Mouse (Mus musculus): Measurements from ENCODE around the gene Ugt2b34.

DNA sequence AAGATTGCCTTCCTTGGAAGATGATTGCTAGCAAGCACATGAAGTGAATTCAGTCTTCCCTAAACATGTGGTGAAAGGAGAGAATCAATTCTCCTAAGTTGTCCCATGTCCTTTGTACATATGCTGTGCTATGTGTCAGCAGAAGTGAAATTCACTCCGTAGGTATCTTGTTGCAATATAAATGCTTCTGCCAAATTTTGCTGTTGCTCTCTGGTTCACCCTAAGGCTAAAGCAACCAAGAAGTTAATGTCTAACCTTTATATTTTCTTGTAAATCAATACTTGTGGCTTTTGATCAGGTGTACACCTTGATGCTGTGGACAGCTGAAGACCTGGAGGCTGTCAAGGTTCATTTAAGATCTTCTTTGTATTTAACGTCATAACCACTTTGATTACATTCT lies 35.4 kb upstream of the Ugt2b34 start:
- TF ChIP-seq GATA1 (IDR thresholded peaks at IDR 0.05; ENCODE audit: borderline replicate concordance, low read length), result no peak
- TF ChIP-seq FLI1 (IDR thresholded peaks at IDR 0.05; ENCODE audit: low read length), result no peak
